Mouse (Mus musculus) left cerebral cortex, postnatal 4 days (tissue): ENCODE measurements around the gene Pdlim1. TPM values are rescaled to one million over a fixed set of nuclear protein-coding genes. Genes with fewer than 3 reads are reported as not detected.

Experiments
- total RNA-seq, 2 experiments: library from RNA; stranded (reverse); gene quantifications; 2 replicates each; pipeline ENCODE4 v1.2.3; 2021

The Pdlim1 gene
- total RNA-seq, 2 experiments from 2014 or later, result 1.6 to 3.4 TPM

Other genes with a start within 250 kb of the Pdlim1 start
- not detected for gene Cyp2c54, start 198.0 kb downstream of the Pdlim1 start, total RNA-seq
- gene Cyp2c50, start 182.2 kb downstream of the Pdlim1 start, total RNA-seq, result not detected
- 1 to 10 TPM; 5.4 to 6.0 TPM for gene Cyp2c70, start 84.5 kb downstream of the Pdlim1 start, total RNA-seq
- gene Sorbs1, start 241.9 kb upstream of the Pdlim1 start, total RNA-seq, result 100 to 1,000 TPM; 141 to 154 TPM